Mouse (Mus musculus) adrenal gland, postnatal 4 days (tissue): ENCODE data around the gene Pih1d3. TPM values are rescaled to one million over a fixed set of nuclear protein-coding genes. Genes with fewer than 3 reads are reported as not detected.

ENCODE experiments used
- DNase-seq, 2 experiments: peaks; one replicate each; pipeline ENCODE4 v3.0.0; 2021 to 2022; ENCODE audit warnings: low spot score in 2 of 2, mixed read lengths in 2 of 2
- long read RNA-seq, 2 experiments: library from polyadenylated mRNA; stranded (forward); transcript quantifications; one replicate each; pipeline ENCODE4 v2.0.0; 2021
- total RNA-seq, 2 experiments: library from RNA; stranded (reverse); gene quantifications; 2 replicates each; pipeline ENCODE4 v1.2.3; 2021

Pih1d3 gene
- total RNA-seq = not detected
- long read RNA-seq, experiment 1 = 0 reads
- long read RNA-seq, experiment 2 = 0 reads

- DNase-seq = no peak
Observed at GRCm38 (mm10) chr1:31222564-31222963, at the start of gene Pih1d3, which contains the start of gene 4931428L18Rik. Gene Pih1d3 (plus strand): TSS chr1:31222838. Gene 4931428L18Rik (minus strand): TSS chr1:31222684.

- no peak for DNase-seq
Observed at GRCm38 (mm10) chr1:31175401-31175800, 47.2 kb upstream of the Pih1d3 start.

GRCm38 (mm10) chr1:31176101-31176500 is 46.5 kb upstream of the Pih1d3 start, which contains the start of gene Lgsn:
Gene Lgsn (plus strand): TSS chr1:31176401.
- DNase-seq = no peak

GRCm38 (mm10) chr1:31178264-31178663 is 44.4 kb upstream of the Pih1d3 start:
- no peak for DNase-seq

- no peak for DNase-seq
Observed at GRCm38 (mm10) chr1:31190237-31190866, 32.3 kb upstream of the Pih1d3 start.

- DNase-seq = no peak
Observed at GRCm38 (mm10) chr1:31195633-31196032, 27.0 kb upstream of the Pih1d3 start.

GRCm38 (mm10) chr1:31196959-31197358 is 25.7 kb upstream of the Pih1d3 start:
- DNase-seq = no peak

- DNase-seq = no peak
Observed at GRCm38 (mm10) chr1:31203771-31204170, 18.9 kb upstream of the Pih1d3 start.

GRCm38 (mm10) chr1:31205346-31205745 is 17.3 kb upstream of the Pih1d3 start:
- no peak for DNase-seq

- no peak for DNase-seq
Observed at GRCm38 (mm10) chr1:31205770-31206169, 16.9 kb upstream of the Pih1d3 start.

GRCm38 (mm10) chr1:31210144-31210543 is 12.5 kb upstream of the Pih1d3 start:
- no peak for DNase-seq

- DNase-seq = no peak
Observed at GRCm38 (mm10) chr1:31214831-31215230, 7.8 kb upstream of the Pih1d3 start.

- DNase-seq = no peak
Observed at GRCm38 (mm10) chr1:31220599-31221250, 1.9 kb upstream of the Pih1d3 start.

- no peak for DNase-seq
Observed at GRCm38 (mm10) chr1:31233319-31234036, 10.8 kb downstream of the Pih1d3 start.

GRCm38 (mm10) chr1:31260218-31260923 is 37.7 kb downstream of the Pih1d3 start:
- no peak for DNase-seq

Other genes starting within 250 kb of the Pih1d3 start
- not detected for gene AC153137.1, start 244.9 kb upstream of the Pih1d3 start, total RNA-seq
- gene Lgsn, start 46.4 kb upstream of the Pih1d3 start, total RNA-seq = not detected
- gene 4931428L18Rik, start 154 bp upstream of the Pih1d3 start, total RNA-seq = not detected